Mouse (Mus musculus) cerebral cortex, adult 2 months (tissue): ENCODE data around the gene Birc2.

Experiments used
- WGBS: fragments of 180-500 bp; shearing (Covaris S2); methylation state at CpG from one replicate; pipeline ENCODE4 v1.1.7; 2018; 5-methylcytosine and 5-hydroxymethylcytosine counted together

Gene Birc2

GRCm38 (mm10) chr9:7836905-7837805 lies at the start of gene Birc2:
TSS of gene Birc2 (minus strand) at chr9:7837064.
- under 1% methylated on average over 68 of the region's 68 CpGs for WGBS

GRCm38 (mm10) chr9:7884346-7884745 lies 47.5 kb upstream of the Birc2 start:
- over 99% methylated on average over 3 of the region's 3 CpGs for WGBS

- WGBS = 95% methylated on average over 1 of the region's 1 CpGs
Observed at GRCm38 (mm10) chr9:7882304-7882865, 45.5 kb upstream of the Birc2 start.

- 92% methylated on average over 8 of the region's 8 CpGs for WGBS
Observed at GRCm38 (mm10) chr9:7873511-7874211, 36.8 kb upstream of the Birc2 start.

- 13% methylated on average over 26 of the region's 26 CpGs for WGBS
Observed at GRCm38 (mm10) chr9:7872775-7873439, 36.0 kb upstream of the Birc2 start, which contains the start of gene Birc3. TSS of gene Birc3 (minus strand) at chr9:7873186.

GRCm38 (mm10) chr9:7872044-7872774 lies 35.3 kb upstream of the Birc2 start:
- 19% methylated on average over 23 of the region's 23 CpGs for WGBS

GRCm38 (mm10) chr9:7871316-7872043 lies 34.6 kb upstream of the Birc2 start:
- WGBS = 79% methylated on average over 4 of the region's 4 CpGs

GRCm38 (mm10) chr9:7870556-7871315 lies 33.9 kb upstream of the Birc2 start:
- WGBS = 90% methylated on average over 10 of the region's 10 CpGs

GRCm38 (mm10) chr9:7868838-7869491 lies 32.1 kb upstream of the Birc2 start:
- 93% methylated on average over 4 of the region's 4 CpGs for WGBS

GRCm38 (mm10) chr9:7867981-7868380 lies 31.1 kb upstream of the Birc2 start:
- WGBS = 87% methylated on average over 3 of the region's 3 CpGs

- 88% methylated on average over 2 of the region's 2 CpGs for WGBS
Observed at GRCm38 (mm10) chr9:7866981-7867380, 30.1 kb upstream of the Birc2 start.

GRCm38 (mm10) chr9:7860976-7861375 lies 24.1 kb upstream of the Birc2 start:
- 84% methylated on average over 5 of the region's 5 CpGs for WGBS

GRCm38 (mm10) chr9:7855912-7856311 lies 19.0 kb upstream of the Birc2 start:
- 67% methylated on average over 3 of the region's 3 CpGs for WGBS

GRCm38 (mm10) chr9:7855374-7855773 lies 18.5 kb upstream of the Birc2 start:
- WGBS = 55% methylated on average over 1 of the region's 1 CpGs

- WGBS = 72% methylated on average over 14 of the region's 14 CpGs
Observed at GRCm38 (mm10) chr9:7854196-7854595, 17.3 kb upstream of the Birc2 start.

- WGBS = 93% methylated on average over 4 of the region's 4 CpGs
Observed at GRCm38 (mm10) chr9:7852346-7853230, 15.7 kb upstream of the Birc2 start.

GRCm38 (mm10) chr9:7851841-7852240 lies 15.0 kb upstream of the Birc2 start:
- 95% methylated on average over 8 of the region's 8 CpGs for WGBS

- WGBS = 91% methylated on average over 18 of the region's 18 CpGs
Observed at GRCm38 (mm10) chr9:7848191-7848590, 11.3 kb upstream of the Birc2 start.
